Mouse (Mus musculus): ENCODE measurements around the gene Pfn3.

The Pfn3 gene

GRCm38 (mm10) chr13:55403266-55403665 lies 11.8 kb downstream of the Pfn3 start:
- CTCF ChIA-PET: interaction anchor here (1.3 kb wide), 1 partner anchor 69 kb away, joined by 9 read pairs; no protein-coding TSS in a partner anchor

GRCm38 (mm10) chr13:55400039-55400346 lies 15.0 kb downstream of the Pfn3 start:
- CTCF ChIA-PET: interaction anchor here (0.8 kb wide), 1 partner anchor 39 kb away, joined by 3 read pairs; no protein-coding TSS in a partner anchor

DNA sequence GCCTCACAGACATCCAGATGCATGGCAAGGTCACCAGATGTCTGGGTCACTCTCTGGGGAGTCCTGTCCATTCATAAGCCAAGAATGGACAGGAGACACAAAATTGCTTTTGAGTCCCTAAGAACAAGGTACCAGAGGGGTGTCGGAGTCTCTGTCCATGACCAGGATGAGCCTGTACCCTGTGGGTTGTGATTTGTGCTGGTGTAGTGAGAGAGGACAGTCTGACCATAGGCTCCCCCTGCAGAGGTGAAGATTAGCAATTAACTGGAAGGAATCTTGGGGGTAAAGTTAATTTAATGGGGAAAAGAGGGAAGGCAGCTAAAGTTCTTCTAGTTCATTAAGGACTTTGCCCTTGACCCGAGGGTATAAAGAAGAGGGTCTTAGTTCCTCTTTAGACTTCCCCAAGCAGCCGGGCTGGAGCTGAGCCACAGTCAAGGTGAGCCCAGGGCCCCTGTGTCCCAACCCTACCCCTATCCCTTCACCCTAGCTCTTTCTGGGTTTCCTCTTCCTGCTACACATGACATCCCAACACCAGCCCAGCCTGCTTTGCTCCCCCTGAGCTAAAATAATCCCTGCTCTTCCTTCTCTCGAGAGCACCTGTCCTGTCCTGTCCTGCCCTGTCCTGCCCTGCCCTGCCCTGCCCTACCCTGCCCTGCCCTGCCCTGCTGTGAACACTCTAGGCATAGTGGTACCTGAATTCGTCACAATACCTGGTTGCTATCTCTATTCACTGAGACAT lies 15.6 kb downstream of the Pfn3 start:
- CTCF ChIA-PET: interaction anchor here (0.8 kb wide), 1 partner anchor 39 kb away, joined by 3 read pairs; no protein-coding TSS in a partner anchor

DNA sequence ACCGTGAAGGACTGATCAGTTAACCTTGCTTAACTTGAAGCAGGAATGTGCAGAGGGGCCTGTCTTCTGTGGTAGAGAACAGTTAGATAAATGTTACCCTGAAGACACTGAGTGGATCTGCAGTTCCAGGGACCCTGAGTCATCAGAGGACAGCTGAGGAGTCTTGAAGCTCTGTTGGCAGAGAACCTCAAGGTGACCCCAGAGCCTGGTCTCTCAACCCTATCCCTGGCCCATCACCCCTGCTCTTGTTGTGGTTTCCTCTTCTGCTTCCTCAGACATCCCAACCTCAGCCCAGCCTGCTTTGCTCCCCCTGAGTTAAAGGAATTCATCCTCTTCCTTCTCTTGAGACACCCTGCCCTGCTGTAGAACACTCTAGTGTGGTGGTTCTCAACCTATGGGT lies 16.9 kb downstream of the Pfn3 start, which contains the start of gene Slc34a1:
Gene Slc34a1, plus strand, starts transcription at position 100 of the 400 bp plus-strand sequence.
- CTCF ChIA-PET: no interaction called here

- CTCF ChIA-PET: interaction anchor here (0.6 kb wide), 1 partner anchor 70 kb away, joined by 14 read pairs; no protein-coding TSS in a partner anchor
Measured at GRCm38 (mm10) chr13:55392933-55393332, 22.1 kb downstream of the Pfn3 start.

DNA sequence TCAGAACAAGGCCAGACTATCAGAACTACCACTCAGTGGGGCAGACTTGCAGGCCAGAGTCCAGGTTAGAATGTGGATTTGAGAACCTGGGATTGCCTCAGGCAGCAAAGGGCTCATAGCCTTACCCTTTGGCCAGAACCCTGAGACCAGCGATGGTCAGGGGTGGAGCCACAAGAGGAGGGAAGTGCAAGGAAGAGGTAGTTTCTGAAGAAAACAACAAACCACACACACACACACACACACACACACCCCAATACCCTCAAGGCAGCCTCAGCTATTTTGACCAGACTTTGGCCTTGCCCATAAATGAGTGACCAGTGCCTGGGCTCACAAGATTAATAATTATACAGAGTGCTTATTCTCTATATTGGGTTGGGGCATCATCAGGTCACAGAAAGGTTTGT lies 23.4 kb downstream of the Pfn3 start:
- CTCF ChIA-PET: no interaction called here

DNA sequence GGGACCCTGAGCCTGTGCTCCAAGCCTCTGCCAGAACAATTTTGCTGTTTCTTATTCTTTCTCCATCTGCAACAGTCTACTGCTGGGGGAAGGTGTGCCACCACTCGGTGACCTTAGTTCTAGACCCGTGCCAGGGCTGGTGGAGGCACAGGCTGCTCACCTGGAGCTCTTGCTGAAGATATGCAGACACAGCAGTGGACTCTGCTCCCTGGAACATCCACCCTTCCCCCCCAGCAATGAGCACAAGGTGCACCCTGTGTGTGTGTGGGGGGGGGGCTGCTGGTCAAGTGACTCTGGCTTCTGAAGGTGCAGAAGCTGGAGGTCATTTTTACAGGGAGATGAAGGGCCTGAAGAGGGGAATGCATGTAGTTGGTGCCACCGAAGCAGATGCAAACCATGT lies 24.4 kb downstream of the Pfn3 start:
- CTCF ChIA-PET: no interaction called here

DNA sequence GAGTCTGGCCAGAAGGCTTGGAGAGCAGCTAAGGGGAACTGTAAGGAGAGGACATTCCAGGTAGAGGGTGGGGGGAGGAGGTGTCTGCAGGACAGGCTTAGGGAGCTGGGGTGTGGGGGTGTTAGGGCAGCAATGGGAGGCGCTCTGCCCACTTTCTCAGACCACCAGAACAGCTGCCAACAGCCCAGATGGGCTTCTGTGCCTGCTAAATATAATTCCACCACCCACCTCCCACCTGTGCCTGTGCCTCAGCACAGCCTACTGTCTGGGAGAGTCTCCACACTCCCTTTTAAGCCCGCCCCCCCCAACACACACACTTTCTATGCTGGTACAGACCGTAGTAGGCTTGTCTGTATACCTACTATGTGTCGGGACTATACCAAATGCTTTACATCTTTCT lies 33.2 kb downstream of the Pfn3 start:
- CTCF ChIA-PET: interaction anchor here (0.5 kb wide), 1 partner anchor 108 kb away, joined by 3 read pairs; no protein-coding TSS in a partner anchor

DNA sequence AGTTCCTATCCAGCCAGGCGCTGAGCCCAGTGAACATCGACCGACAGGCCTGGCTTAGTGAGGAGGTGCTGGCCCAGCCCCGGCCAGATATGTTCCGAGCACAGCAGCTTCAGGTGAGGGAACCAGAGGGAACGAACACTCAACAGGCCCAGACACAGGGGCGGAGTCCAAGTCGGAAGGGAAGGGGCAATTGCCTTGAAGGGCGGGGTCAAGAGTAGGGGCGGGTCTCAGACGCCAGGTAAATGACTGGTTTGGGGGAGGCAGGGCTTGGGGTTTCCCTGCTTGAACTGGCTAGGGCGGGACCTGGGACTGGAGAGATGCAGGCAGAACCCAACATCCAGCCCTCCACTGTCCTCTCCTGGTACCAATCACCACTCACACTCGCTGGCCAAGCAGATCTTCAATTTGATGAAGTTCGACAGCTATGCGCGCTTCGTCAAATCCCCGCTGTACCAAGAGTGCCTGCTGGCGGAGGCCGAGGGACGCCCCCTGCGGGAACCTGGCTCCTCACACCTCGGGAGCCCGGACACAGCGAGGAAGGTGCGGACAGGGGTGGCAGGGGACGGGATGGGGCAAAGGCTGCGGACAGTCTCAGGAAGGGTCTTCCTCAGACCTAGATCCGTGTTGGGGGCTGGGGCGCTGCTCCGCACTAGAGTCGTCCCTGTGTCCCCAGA lies 36.0 kb downstream of the Pfn3 start:
- CTCF ChIA-PET: no interaction called here

DNA sequence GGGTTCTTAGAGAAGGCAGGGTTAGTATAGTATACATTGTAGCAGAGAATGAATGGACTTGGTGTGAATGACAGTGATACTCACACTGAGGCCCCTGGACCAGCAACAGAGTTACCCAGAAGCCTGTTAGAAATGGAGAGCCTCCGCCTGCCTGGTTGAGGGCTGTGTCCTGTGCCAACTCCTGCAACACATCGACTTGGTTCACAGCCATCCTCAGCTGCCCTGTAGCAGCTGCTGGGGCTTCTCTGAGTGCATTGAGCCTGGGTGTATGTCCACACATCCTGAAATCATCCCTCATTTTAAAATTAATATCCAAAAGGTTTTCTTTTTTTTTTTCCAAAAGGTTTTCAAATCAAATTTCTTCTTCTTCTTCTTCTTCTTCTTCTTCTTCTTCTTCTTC lies 39.2 kb downstream of the Pfn3 start:
- CTCF ChIA-PET: interaction anchor here (0.6 kb wide), 1 partner anchor 87 kb away, joined by 3 read pairs; no protein-coding TSS in a partner anchor

GRCm38 (mm10) chr13:55374206-55374924 lies 40.7 kb downstream of the Pfn3 start:
- CTCF ChIA-PET: no interaction called here

DNA sequence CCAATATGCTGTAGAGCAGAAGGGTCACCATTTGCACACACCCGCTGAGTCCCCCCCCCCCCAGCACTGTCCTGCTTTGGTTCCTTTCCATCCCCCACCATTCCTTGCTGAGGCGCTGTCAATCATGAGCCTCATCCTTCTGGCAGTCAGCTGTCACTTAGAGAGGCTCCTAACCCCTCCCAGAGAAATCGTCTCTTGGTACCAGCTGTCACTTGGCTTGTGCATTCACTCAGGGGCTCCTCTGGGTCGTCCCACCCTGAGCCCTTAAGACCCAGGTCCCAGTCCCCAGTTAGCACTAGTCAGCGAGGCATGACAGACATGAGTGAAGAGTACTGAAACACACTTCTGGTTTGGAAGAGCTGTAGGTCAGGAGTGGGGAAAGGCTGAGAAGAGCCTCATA lies 43.3 kb downstream of the Pfn3 start:
- CTCF ChIA-PET: interaction anchor here (0.7 kb wide), 1 partner anchor 45 kb away, joined by 3 read pairs; no protein-coding TSS in a partner anchor

DNA sequence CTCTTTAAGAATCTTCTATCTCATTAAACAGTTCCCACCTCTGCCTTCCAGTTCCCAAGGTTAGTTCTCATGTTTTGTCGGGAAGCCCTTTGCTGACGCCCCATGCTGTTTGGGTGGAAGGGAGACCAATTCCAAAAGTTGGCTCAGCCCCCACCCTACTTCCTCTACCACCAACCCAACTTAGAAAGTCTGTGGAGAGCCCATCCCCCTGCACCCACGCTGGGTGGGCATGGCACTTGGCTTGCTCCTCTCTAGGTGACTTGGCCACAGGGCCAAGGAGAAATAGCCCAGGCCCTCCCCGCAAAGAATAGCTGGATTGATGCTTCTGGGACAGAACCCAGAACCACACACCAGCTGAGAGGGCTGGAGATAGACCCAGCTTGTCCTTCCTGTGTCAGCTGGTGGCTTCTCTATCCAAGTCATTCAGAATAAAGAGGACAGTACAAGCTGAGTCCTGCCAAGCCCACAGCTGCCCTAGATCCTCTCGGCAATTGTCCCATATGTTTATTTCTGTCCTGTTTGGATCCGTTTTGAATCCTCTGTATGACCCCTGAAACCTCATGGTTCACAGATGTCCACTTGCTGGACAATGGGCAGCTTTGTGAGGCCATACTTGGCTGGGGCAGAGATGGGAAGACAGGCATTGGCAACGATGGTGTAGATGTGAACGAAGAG lies 43.9 kb downstream of the Pfn3 start:
- CTCF ChIA-PET: no interaction called here

- CTCF ChIA-PET: no interaction called here
Measured at GRCm38 (mm10) chr13:55370234-55370633, 44.8 kb downstream of the Pfn3 start.

- CTCF ChIA-PET: no interaction called here
Measured at GRCm38 (mm10) chr13:55369531-55370114, 45.4 kb downstream of the Pfn3 start, which contains the start of gene Rgs14. Gene Rgs14 (plus strand): TSS chr13:55369732.

DNA sequence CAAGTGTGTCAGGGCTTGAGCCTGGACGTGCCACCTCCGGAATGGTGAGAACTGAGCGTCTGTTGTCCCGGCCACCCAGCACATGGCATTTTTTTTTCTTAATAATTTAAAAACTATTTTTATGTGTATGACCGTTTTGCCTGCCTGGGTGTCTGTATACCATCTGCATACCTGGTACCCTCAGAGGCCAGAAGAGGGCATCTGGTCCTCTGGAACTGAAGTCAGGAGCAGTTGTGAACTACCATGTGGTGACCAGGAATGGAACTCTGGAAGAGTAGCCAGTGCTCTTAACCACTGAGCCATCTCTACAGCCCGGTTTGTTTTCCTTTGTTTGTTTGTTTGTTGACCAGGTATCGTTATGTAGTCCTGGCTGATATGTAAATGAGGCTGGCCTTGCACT lies 46.6 kb downstream of the Pfn3 start:
- CTCF ChIA-PET: no interaction called here
